Mouse (Mus musculus) forebrain, embryonic 13.5 days (tissue): ENCODE results near the gene Strbp. TPM values are rescaled to one million over a fixed set of nuclear protein-coding genes. Genes with fewer than 3 reads are reported as not detected.

Experiments used
- ATAC-seq: fragments of 200-750 bp; cut with Nextera tagmentation; 2 replicates; pipeline ENCODE4 v1.8.0; 2017
- H3K27ac ChIP-seq: fragments of 300-500 bp; sonication (generic); 2 replicates; pipeline ENCODE4 v1.5.1; 2015; ENCODE audit warnings: inconsistent platforms, mild to moderate bottlenecking, moderate library complexity
- H3K27me3 ChIP-seq: fragments of 300-500 bp; sonication (generic); 2 replicates; pipeline ENCODE4 v1.6.1; 2015; ENCODE audit warnings: mild to moderate bottlenecking, inconsistent platforms
- H3K36me3 ChIP-seq: fragments of 300-500 bp; sonication (generic); 2 replicates; pipeline ENCODE4 v1.6.1; 2015; ENCODE audit warnings: mild to moderate bottlenecking, inconsistent platforms; ENCODE audit not compliant: poor library complexity, severe bottlenecking
- H3K4me1 ChIP-seq: fragments of 300-500 bp; sonication (generic); 2 replicates; pipeline ENCODE4 v1.6.1; 2015; ENCODE audit warnings: inconsistent platforms
- H3K4me2 ChIP-seq: fragments of 300-500 bp; sonication (generic); 2 replicates; pipeline ENCODE4 v1.6.1; 2015; ENCODE audit warnings: inconsistent platforms, mild to moderate bottlenecking, moderate library complexity
- H3K4me3 ChIP-seq: fragments of 300-500 bp; sonication (generic); 2 replicates; pipeline ENCODE4 v1.5.1; 2015; ENCODE audit warnings: mild to moderate bottlenecking, inconsistent platforms
- H3K9ac ChIP-seq: fragments of 300-500 bp; sonication (generic); 2 replicates; pipeline ENCODE4 v1.6.1; 2015; ENCODE audit warnings: mild to moderate bottlenecking, inconsistent platforms
- H3K9me3 ChIP-seq: fragments of 300-500 bp; sonication (generic); replicated peaks from 2 replicates; pipeline ENCODE4 v1.6.1; 2016; ENCODE audit warnings: inconsistent platforms
- WGBS: fragments of 180-500 bp; shearing (Covaris S2); methylation state at CpG from one replicate; pipeline ENCODE4 v1.1.7; 2015; 5-methylcytosine and 5-hydroxymethylcytosine counted together
- polyA plus RNA-seq: library from polyadenylated mRNA; unstranded; fragments of >200 nt; fragmentation: Nextera tagmentation; extraction: Ambion mirVana; gene quantifications from 2 replicates; pipeline ENCODE4 v1.2.1, GENCODE M21; 2015

The Strbp gene
- polyA plus RNA-seq, 1 experiment from 2014 or later, result 105 TPM

GRCm38 (mm10) chr2:37687031-37687430 is 16.6 kb downstream of the Strbp start:
- Histone ChIP-seq H3K9ac (no peak overlapping the region), H3K36me3 (no peaks in the 10 kb centered on the region), H3K9me3 (no peaks in the 10 kb centered on the region), H3K4me3 (no peak overlapping the region), H3K4me1 (no peaks in the 10 kb centered on the region), H3K27me3 (no peaks in the 10 kb centered on the region), H3K4me2 (no peak overlapping the region), H3K27ac (no peak overlapping the region)
- no peak for ATAC-seq
- WGBS, result 92% methylated on average over 1 of the region's 1 CpGs

DNA sequence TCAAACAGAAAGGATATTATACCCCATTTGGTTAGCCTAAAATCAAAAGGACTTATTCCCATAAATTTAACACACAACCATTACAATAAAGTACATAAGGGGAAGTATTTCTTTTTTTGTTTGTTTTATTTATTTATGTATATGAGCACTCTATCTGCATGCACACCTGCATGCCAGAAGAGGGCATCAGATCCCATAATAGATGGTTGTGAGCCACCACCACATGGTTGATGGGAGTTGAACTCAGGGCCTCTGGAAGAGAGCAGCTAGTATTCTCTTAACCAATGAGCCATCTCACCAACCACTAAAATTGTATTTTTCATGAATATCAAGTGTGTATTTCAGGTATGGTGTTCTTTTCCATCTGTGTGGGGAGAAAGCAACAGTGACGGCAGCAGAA is 18.8 kb downstream of the Strbp start:
- H3K36me3 ChIP-seq, result no peaks in the 10 kb centered on the region
- WGBS, result 96% methylated on average over 1 of the region's 1 CpGs
- no peaks in the 10 kb centered on the region for H3K27me3 ChIP-seq
- H3K4me2 ChIP-seq, result no peak overlapping the region
- H3K9ac ChIP-seq, result no peak overlapping the region
- no peak overlapping the region for H3K27ac ChIP-seq
- H3K4me3 ChIP-seq, result no peak overlapping the region
- H3K9me3 ChIP-seq, result no peaks in the 10 kb centered on the region
- no peak for ATAC-seq
- no peaks in the 10 kb centered on the region for H3K4me1 ChIP-seq

GRCm38 (mm10) chr2:37682197-37682811 is 21.4 kb downstream of the Strbp start:
- no peaks in the 10 kb centered on the region for H3K27me3 ChIP-seq
- H3K27ac ChIP-seq, result no peak overlapping the region
- 96% methylated on average over 7 of the region's 7 CpGs for WGBS
- H3K4me1 ChIP-seq, result no peaks in the 10 kb centered on the region
- no peak overlapping the region for H3K4me3 ChIP-seq
- no peak overlapping the region for H3K4me2 ChIP-seq
- ATAC-seq, result no peak
- H3K9me3 ChIP-seq, result no peaks in the 10 kb centered on the region
- no peaks in the 10 kb centered on the region for H3K36me3 ChIP-seq
- H3K9ac ChIP-seq, result no peak overlapping the region

- no peak for ATAC-seq
- Histone ChIP-seq H3K27ac (no peak overlapping the region), H3K4me1 (no peaks in the 10 kb centered on the region), H3K27me3 (no peaks in the 10 kb centered on the region), H3K36me3 (no peaks in the 10 kb centered on the region), H3K9ac (no peak overlapping the region), H3K4me2 (no peak overlapping the region), H3K4me3 (no peak overlapping the region), H3K9me3 (no peaks in the 10 kb centered on the region)
- WGBS, result 77% methylated on average over 1 of the region's 1 CpGs
Measured at GRCm38 (mm10) chr2:37651086-37651485, 52.6 kb downstream of the Strbp start.

GRCm38 (mm10) chr2:37649590-37649989 is 54.1 kb downstream of the Strbp start:
- no peak for ATAC-seq
- Histone ChIP-seq H3K4me1 (no peaks in the 10 kb centered on the region), H3K27me3 (no peaks in the 10 kb centered on the region), H3K4me3 (no peak overlapping the region), H3K9ac (no peak overlapping the region), H3K9me3 (no peaks in the 10 kb centered on the region), H3K27ac (no peak overlapping the region), H3K36me3 (no peaks in the 10 kb centered on the region), H3K4me2 (no peak overlapping the region)
- WGBS, result 89% methylated on average over 2 of the region's 2 CpGs

DNA sequence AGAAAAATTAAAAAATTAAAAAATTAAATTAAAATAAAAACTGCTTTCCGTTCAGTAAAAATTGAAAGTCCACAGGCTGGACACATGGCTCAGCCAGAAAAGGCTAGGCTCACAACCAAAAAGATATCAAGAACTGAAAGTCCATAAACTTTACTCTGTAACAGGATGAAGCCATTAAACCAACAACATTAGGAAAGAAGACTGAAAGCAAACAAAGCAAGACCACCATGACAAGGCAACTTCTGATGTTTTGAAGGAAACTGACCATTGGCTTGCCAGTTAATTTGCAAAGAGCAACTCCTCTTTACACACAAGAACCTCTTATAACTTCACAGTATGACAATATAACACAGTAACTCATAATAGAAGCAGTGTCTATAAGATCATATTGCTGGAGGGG is 54.7 kb downstream of the Strbp start:
- Histone ChIP-seq H3K4me3 (no peak overlapping the region), H3K9ac (no peak overlapping the region)
- 93% methylated on average over 1 of the region's 1 CpGs for WGBS

GRCm38 (mm10) chr2:37623343-37623742 is 80.3 kb downstream of the Strbp start:
- no peak overlapping the region for H3K4me3 ChIP-seq
- no peaks in the 10 kb centered on the region for H3K27me3 ChIP-seq
- no peak for ATAC-seq
- no peak overlapping the region for H3K27ac ChIP-seq
- H3K4me1 ChIP-seq, result no peaks in the 10 kb centered on the region
- no peaks in the 10 kb centered on the region for H3K9me3 ChIP-seq
- peaks cover 18% of the 10 kb centered on the region; the same call in 1 of the 2 replicates for H3K36me3 ChIP-seq
- 95% methylated on average over 2 of the region's 2 CpGs for WGBS
- no peak overlapping the region for H3K4me2 ChIP-seq
- no peak overlapping the region for H3K9ac ChIP-seq

More for the DNA sequence above, 54.7 kb downstream of the Strbp start:
- no peak for ATAC-seq
- Histone ChIP-seq H3K4me2 (no peak overlapping the region), H3K9me3 (no peaks in the 10 kb centered on the region), H3K27me3 (no peaks in the 10 kb centered on the region), H3K36me3 (no peaks in the 10 kb centered on the region), H3K27ac (no peak overlapping the region), H3K4me1 (no peaks in the 10 kb centered on the region)

GRCm38 (mm10) chr2:37587919-37588318 is 115.7 kb downstream of the Strbp start:
- ATAC-seq, result no peak
- Histone ChIP-seq H3K9ac (no peak overlapping the region), H3K4me3 (no peak overlapping the region), H3K9me3 (no peaks in the 10 kb centered on the region), H3K27me3 (no peaks in the 10 kb centered on the region), H3K4me1 (no peaks in the 10 kb centered on the region), H3K27ac (no peak overlapping the region), H3K36me3 (peaks cover 38% of the 10 kb centered on the region), H3K4me2 (no peak overlapping the region)

DNA sequence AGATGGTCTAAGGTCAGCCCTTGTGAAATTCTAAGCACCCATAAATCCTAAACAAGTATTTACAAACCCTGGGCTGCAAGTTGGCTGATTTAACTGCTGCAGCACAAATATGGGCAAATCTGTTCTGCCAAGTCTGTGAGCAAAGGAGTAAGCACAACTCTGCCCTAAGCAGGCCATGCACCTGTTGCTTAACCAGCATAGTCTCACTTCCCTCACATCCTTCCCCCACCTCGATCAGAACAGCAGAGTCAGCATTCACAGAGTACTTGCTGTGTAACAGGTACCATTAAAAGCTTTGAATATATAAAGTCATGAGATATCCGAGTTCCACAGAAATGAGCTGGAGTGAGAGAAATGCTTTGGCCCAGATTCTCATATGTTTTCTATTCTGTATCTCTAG is 125.5 kb downstream of the Strbp start:
- no peak for ATAC-seq
- 97% methylated on average over 2 of the region's 2 CpGs for WGBS
- no peak overlapping the region for H3K9ac ChIP-seq

DNA sequence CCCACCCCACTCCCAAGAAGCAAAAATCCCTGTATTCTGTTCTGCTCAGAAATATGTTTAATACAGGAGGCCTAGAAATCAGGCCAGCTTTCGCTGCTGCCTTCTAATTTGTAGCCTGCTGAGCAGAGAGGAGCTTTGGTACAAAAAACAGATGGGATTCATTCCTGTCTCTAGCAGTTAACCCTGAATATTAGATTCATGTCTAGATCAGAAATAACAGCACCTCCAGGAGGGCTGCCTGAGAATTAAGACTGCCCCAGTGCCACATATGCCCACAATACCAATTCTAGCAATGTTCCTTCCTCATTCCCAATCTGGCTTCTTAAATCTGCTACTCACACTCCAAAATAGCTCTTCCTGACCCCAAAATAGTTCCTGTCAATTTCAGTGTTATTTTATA is 127.0 kb downstream of the Strbp start:
- H3K4me1 ChIP-seq, result no peaks in the 10 kb centered on the region
- H3K27me3 ChIP-seq, result no peaks in the 10 kb centered on the region
- no peak for ATAC-seq
- H3K36me3 ChIP-seq, result peaks cover 31% of the 10 kb centered on the region
- 85% methylated on average over 1 of the region's 1 CpGs for WGBS
- no peak overlapping the region for H3K27ac ChIP-seq
- no peak overlapping the region for H3K4me2 ChIP-seq
- H3K9ac ChIP-seq, result no peak overlapping the region
- no peaks in the 10 kb centered on the region for H3K9me3 ChIP-seq
- H3K4me3 ChIP-seq, result no peak overlapping the region

More for the DNA sequence above, 125.5 kb downstream of the Strbp start:
- H3K4me1 ChIP-seq, result no peaks in the 10 kb centered on the region
- no peak overlapping the region for H3K4me3 ChIP-seq
- no peaks in the 10 kb centered on the region for H3K9me3 ChIP-seq
- H3K27ac ChIP-seq, result no peak overlapping the region
- no peak overlapping the region for H3K4me2 ChIP-seq
- no peaks in the 10 kb centered on the region for H3K27me3 ChIP-seq
- peaks cover 26% of the 10 kb centered on the region for H3K36me3 ChIP-seq

- Histone ChIP-seq H3K4me2 (no peak overlapping the region), H3K9me3 (no peaks in the 10 kb centered on the region), H3K4me1 (no peaks in the 10 kb centered on the region), H3K4me3 (no peak overlapping the region), H3K27ac (no peak overlapping the region), H3K27me3 (no peaks in the 10 kb centered on the region), H3K36me3 (peaks cover 59% of the 10 kb centered on the region), H3K9ac (no peak overlapping the region)
- no peak for ATAC-seq
- 95% methylated on average over 2 of the region's 2 CpGs for WGBS
Measured at GRCm38 (mm10) chr2:37572141-37572540, 131.5 kb downstream of the Strbp start.

- Histone ChIP-seq H3K9ac (no peak overlapping the region), H3K4me1 (no peaks in the 10 kb centered on the region), H3K27me3 (no peaks in the 10 kb centered on the region), H3K27ac (peak overlapping the region; percentile 26; the same call in 1 of the 2 replicates), H3K36me3 (peaks cover 69% of the 10 kb centered on the region), H3K4me3 (no peak overlapping the region), H3K4me2 (no peak overlapping the region), H3K9me3 (no peaks in the 10 kb centered on the region)
- 90% methylated on average over 2 of the region's 2 CpGs for WGBS
- ATAC-seq, result no peak
Measured at GRCm38 (mm10) chr2:37570703-37571102, 133.0 kb downstream of the Strbp start.

DNA sequence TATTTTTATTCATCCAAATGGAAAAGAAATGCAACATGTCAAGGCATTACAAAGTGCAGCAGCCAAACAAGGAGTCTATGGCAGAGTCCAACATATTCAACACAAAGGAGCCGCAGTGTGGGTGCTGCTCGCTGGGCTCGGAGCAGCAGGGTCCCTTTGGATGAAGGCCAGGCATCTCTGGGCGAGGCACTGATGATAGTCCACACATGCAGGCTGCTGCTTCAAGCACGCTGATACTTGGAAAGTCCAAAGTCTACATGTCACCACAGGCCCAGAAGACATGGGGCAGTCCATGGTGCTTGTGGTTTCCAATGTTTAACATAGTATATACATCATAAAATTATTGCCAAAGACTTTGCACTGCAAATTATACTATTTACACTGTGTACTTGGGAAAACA is 133.8 kb downstream of the Strbp start:
- H3K36me3 ChIP-seq, result peaks cover 77% of the 10 kb centered on the region

More for the DNA sequence above, 133.8 kb downstream of the Strbp start:
- ATAC-seq, result 0 out of 2 replicates have a peak, but pooled peaks have one; percentile 25
- Histone ChIP-seq H3K27me3 (no peaks in the 10 kb centered on the region), H3K4me1 (no peaks in the 10 kb centered on the region), H3K9ac (no peak overlapping the region), H3K9me3 (no peaks in the 10 kb centered on the region), H3K4me2 (no peak overlapping the region), H3K4me3 (no peak overlapping the region), H3K27ac (no peak overlapping the region; the same call in 1 of the 2 replicates)
- 74% methylated on average over 5 of the region's 5 CpGs for WGBS
